Mouse (Mus musculus): ENCODE results near the gene Tom1. TPM values are rescaled to one million over a fixed set of nuclear protein-coding genes. Genes with fewer than 3 reads are reported as not detected.

The Tom1 gene
- polyA plus RNA-seq, 1 experiment from 2014 or later: 44.9 TPM

- H3K9ac ChIP-seq (ENCODE audit: low read depth, low read length): no peak overlapping the region
- no peaks in the 10 kb centered on the region for H3K4me1 ChIP-seq (ENCODE audit: control insufficient read depth, insufficient read depth, low read length)
- H3K4me3 ChIP-seq (ENCODE audit: low read length): no peak overlapping the region
- H3K27me3 ChIP-seq (replicated peaks; ENCODE audit: control insufficient read depth, insufficient read depth, low read length): no peaks in the 10 kb centered on the region
- H3K4me2 ChIP-seq (ENCODE audit: low read depth, low read length): no peak overlapping the region
- no peak for ATAC-seq
- H3K9me3 ChIP-seq (ENCODE audit: control insufficient read depth, low read length): no peaks in the 10 kb centered on the region
- H3K36me3 ChIP-seq (ENCODE audit: control insufficient read depth, insufficient read depth, low read length): 0 out of 2 replicates have a peak, but pooled peaks cover 2% of the 10 kb centered on the region
- WGBS: 81% methylated on average over 2 of the region's 2 CpGs
- H3K27ac ChIP-seq (ENCODE audit: low read length): no peak overlapping the region
Measured at GRCm38 (mm10) chr8:75060815-75061214, 27.3 kb downstream of the Tom1 start.

- Histone ChIP-seq H3K4me1 (ENCODE audit: control insufficient read depth, insufficient read depth, low read length) (no peaks in the 10 kb centered on the region), H3K9ac (ENCODE audit: low read depth, low read length) (no peak overlapping the region), H3K4me3 (ENCODE audit: low read length) (no peak overlapping the region), H3K27ac (ENCODE audit: low read length) (no peak overlapping the region), H3K27me3 (replicated peaks; ENCODE audit: control insufficient read depth, insufficient read depth, low read length) (no peaks in the 10 kb centered on the region), H3K9me3 (ENCODE audit: control insufficient read depth, low read length) (no peaks in the 10 kb centered on the region), H3K36me3 (ENCODE audit: control insufficient read depth, insufficient read depth, low read length) (peaks cover 7% of the 10 kb centered on the region; the same call in 1 of the 2 replicates), H3K4me2 (ENCODE audit: low read depth, low read length) (no peak overlapping the region)
- no peak for ATAC-seq
- 78% methylated on average over 3 of the region's 3 CpGs for whole genome bisulfite sequencing
Measured at GRCm38 (mm10) chr8:75063290-75063689, 29.8 kb downstream of the Tom1 start.

- Histone ChIP-seq H3K27me3 (replicated peaks; ENCODE audit: control insufficient read depth, insufficient read depth, low read length) (no peaks in the 10 kb centered on the region), H3K4me1 (ENCODE audit: control insufficient read depth, insufficient read depth, low read length) (no peaks in the 10 kb centered on the region), H3K4me2 (ENCODE audit: low read depth, low read length) (no peak overlapping the region), H3K9ac (ENCODE audit: low read depth, low read length) (no peak overlapping the region), H3K4me3 (ENCODE audit: low read length) (no peak overlapping the region), H3K9me3 (ENCODE audit: control insufficient read depth, low read length) (no peaks in the 10 kb centered on the region), H3K36me3 (ENCODE audit: control insufficient read depth, insufficient read depth, low read length) (peaks cover 7% of the 10 kb centered on the region; the same call in 1 of the 2 replicates), H3K27ac (ENCODE audit: low read length) (no peak overlapping the region)
- no peak for ATAC-seq
- 87% methylated on average over 3 of the region's 3 CpGs for WGBS
Measured at GRCm38 (mm10) chr8:75064790-75065189, 31.3 kb downstream of the Tom1 start.

- no peak overlapping the region for H3K4me2 ChIP-seq (ENCODE audit: low read depth, low read length)
- H3K9ac ChIP-seq (ENCODE audit: low read depth, low read length): no peak overlapping the region
- 71% methylated on average over 6 of the region's 6 CpGs for WGBS
- no peaks in the 10 kb centered on the region for H3K9me3 ChIP-seq (ENCODE audit: control insufficient read depth, low read length)
- H3K27ac ChIP-seq (ENCODE audit: low read length): no peak overlapping the region
- H3K4me1 ChIP-seq (ENCODE audit: control insufficient read depth, insufficient read depth, low read length): no peaks in the 10 kb centered on the region
- peaks cover 7% of the 10 kb centered on the region; the same call in 1 of the 2 replicates for H3K36me3 ChIP-seq (ENCODE audit: control insufficient read depth, insufficient read depth, low read length)
- H3K27me3 ChIP-seq (replicated peaks; ENCODE audit: control insufficient read depth, insufficient read depth, low read length): no peaks in the 10 kb centered on the region
- no peak for ATAC-seq
- H3K4me3 ChIP-seq (ENCODE audit: low read length): no peak overlapping the region
Measured at GRCm38 (mm10) chr8:75067287-75067686, 33.8 kb downstream of the Tom1 start.

GRCm38 (mm10) chr8:75070297-75070696, 36.8 kb downstream of the Tom1 start:
- no peak overlapping the region for H3K9ac ChIP-seq (ENCODE audit: low read depth, low read length)
- no peak overlapping the region for H3K4me2 ChIP-seq (ENCODE audit: low read depth, low read length)
- H3K27ac ChIP-seq (ENCODE audit: low read length): no peak overlapping the region
- H3K4me3 ChIP-seq (ENCODE audit: low read length): no peak overlapping the region
- no peaks in the 10 kb centered on the region for H3K4me1 ChIP-seq (ENCODE audit: control insufficient read depth, insufficient read depth, low read length)
- H3K9me3 ChIP-seq (ENCODE audit: control insufficient read depth, low read length): no peaks in the 10 kb centered on the region
- 0 out of 2 replicates have a peak, but pooled peaks have one; percentile 6 for ATAC-seq
- H3K36me3 ChIP-seq (ENCODE audit: control insufficient read depth, insufficient read depth, low read length): peaks cover 7% of the 10 kb centered on the region; the same call in 1 of the 2 replicates
- H3K27me3 ChIP-seq (replicated peaks; ENCODE audit: control insufficient read depth, insufficient read depth, low read length): no peaks in the 10 kb centered on the region
- WGBS: 74% methylated on average over 1 of the region's 1 CpGs

GRCm38 (mm10) chr8:75071627-75072346, 38.3 kb downstream of the Tom1 start:
- Histone ChIP-seq H3K4me2 (ENCODE audit: low read depth, low read length) (no peak overlapping the region), H3K4me1 (ENCODE audit: control insufficient read depth, insufficient read depth, low read length) (no peaks in the 10 kb centered on the region), H3K27ac (ENCODE audit: low read length) (no peak overlapping the region), H3K27me3 (replicated peaks; ENCODE audit: control insufficient read depth, insufficient read depth, low read length) (no peaks in the 10 kb centered on the region), H3K4me3 (ENCODE audit: low read length) (no peak overlapping the region), H3K9me3 (ENCODE audit: control insufficient read depth, low read length) (no peaks in the 10 kb centered on the region), H3K9ac (ENCODE audit: low read depth, low read length) (no peak overlapping the region), H3K36me3 (ENCODE audit: control insufficient read depth, insufficient read depth, low read length) (no peaks in the 10 kb centered on the region)
- 28% methylated on average over 4 of the region's 4 CpGs for WGBS
- ATAC-seq: peak; percentile 86

GRCm38 (mm10) chr8:75074876-75075275, 41.4 kb downstream of the Tom1 start:
- WGBS: 83% methylated on average over 1 of the region's 1 CpGs
- Histone ChIP-seq H3K9ac (ENCODE audit: low read depth, low read length) (no peak overlapping the region), H3K27me3 (replicated peaks; ENCODE audit: control insufficient read depth, insufficient read depth, low read length) (no peaks in the 10 kb centered on the region), H3K4me2 (ENCODE audit: low read depth, low read length) (no peak overlapping the region), H3K27ac (ENCODE audit: low read length) (no peak overlapping the region), H3K4me3 (ENCODE audit: low read length) (no peak overlapping the region), H3K36me3 (ENCODE audit: control insufficient read depth, insufficient read depth, low read length) (no peaks in the 10 kb centered on the region), H3K9me3 (ENCODE audit: control insufficient read depth, low read length) (no peaks in the 10 kb centered on the region), H3K4me1 (ENCODE audit: control insufficient read depth, insufficient read depth, low read length) (no peaks in the 10 kb centered on the region)
- ATAC-seq: no peak

- no peak overlapping the region for H3K4me2 ChIP-seq (ENCODE audit: low read depth, low read length)
- H3K4me1 ChIP-seq (ENCODE audit: control insufficient read depth, insufficient read depth, low read length): no peaks in the 10 kb centered on the region
- H3K4me3 ChIP-seq (ENCODE audit: low read length): no peak overlapping the region
- no peak overlapping the region for H3K27ac ChIP-seq (ENCODE audit: low read length)
- H3K9ac ChIP-seq (ENCODE audit: low read depth, low read length): no peak overlapping the region
- no peak for ATAC-seq
- no peaks in the 10 kb centered on the region for H3K9me3 ChIP-seq (ENCODE audit: control insufficient read depth, low read length)
- no peaks in the 10 kb centered on the region for H3K27me3 ChIP-seq (replicated peaks; ENCODE audit: control insufficient read depth, insufficient read depth, low read length)
- no peaks in the 10 kb centered on the region for H3K36me3 ChIP-seq (ENCODE audit: control insufficient read depth, insufficient read depth, low read length)
- 81% methylated on average over 1 of the region's 1 CpGs for WGBS
Measured at GRCm38 (mm10) chr8:75078215-75078614, 44.7 kb downstream of the Tom1 start.

- no peak for ATAC-seq
Measured at GRCm38 (mm10) chr8:75078851-75079250, 45.3 kb downstream of the Tom1 start.

More at GRCm38 (mm10) chr8:75078851-75079250, 45.3 kb downstream of the Tom1 start:
- Histone ChIP-seq H3K9me3 (ENCODE audit: control insufficient read depth, low read length) (no peaks in the 10 kb centered on the region), H3K4me3 (ENCODE audit: low read length) (no peak overlapping the region), H3K4me2 (ENCODE audit: low read depth, low read length) (no peak overlapping the region), H3K4me1 (ENCODE audit: control insufficient read depth, insufficient read depth, low read length) (no peaks in the 10 kb centered on the region), H3K27me3 (replicated peaks; ENCODE audit: control insufficient read depth, insufficient read depth, low read length) (no peaks in the 10 kb centered on the region), H3K27ac (ENCODE audit: low read length) (no peak overlapping the region), H3K9ac (ENCODE audit: low read depth, low read length) (no peak overlapping the region), H3K36me3 (ENCODE audit: control insufficient read depth, insufficient read depth, low read length) (no peaks in the 10 kb centered on the region)
- 92% methylated on average over 9 of the region's 9 CpGs for WGBS
